ENCODE assay signal across 11 mouse cellular contexts in the genomic region with DNA sequence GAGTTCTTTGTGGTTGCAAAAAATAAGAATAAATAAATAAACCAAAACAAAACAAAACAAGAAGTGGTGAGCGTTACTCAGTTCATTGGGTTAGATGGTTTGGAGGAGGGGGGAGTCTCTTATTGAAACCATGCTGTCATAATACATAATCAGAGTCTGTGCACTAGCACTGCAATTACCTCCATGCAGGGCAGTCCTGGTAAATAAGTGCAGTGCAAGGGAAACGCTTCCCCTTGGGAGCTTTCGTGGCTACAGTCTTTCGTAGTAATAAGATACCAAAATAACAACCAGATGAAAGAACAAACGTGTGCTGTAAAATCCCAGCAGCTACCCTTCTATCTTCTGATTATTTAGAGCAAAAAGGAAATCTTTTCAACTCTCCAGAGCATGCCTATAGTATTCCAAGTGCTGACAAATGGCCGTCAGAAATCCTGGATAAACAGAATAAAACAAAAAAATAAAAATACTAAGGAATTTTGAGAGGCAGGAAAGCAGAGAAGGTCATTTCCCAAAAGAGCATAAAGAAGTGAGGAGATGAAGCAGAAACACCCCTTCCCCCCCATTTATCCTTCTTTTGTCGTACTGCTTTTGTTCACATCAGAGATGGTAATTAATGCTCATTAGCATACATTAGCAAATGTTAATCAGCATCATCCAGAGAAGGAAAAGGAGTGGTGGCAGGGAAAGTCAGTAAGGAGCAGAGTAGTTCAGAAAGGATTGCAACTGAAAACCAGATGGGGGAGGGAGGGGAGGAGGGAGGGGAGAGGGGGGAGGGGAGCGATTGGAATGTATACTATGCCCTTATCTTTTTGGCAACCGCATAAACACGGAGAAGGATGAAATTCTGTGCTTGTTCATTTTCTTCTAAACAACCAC. TPM values are rescaled to one million over a fixed set of nuclear protein-coding genes. Genes with fewer than 3 reads are reported as not detected.
A peak's percentile ranks its signal among the peaks of the same experiment; 100 is the strongest.
DNase-seq lines count a peak whose midpoint lies in the region; ATAC-seq and TF ChIP-seq lines count a peak whose summit lies in the region.
"Had no signal": no experiment of that assay in that cellular context is flagged by ENCODE, and none has a peak within 500 bp of the region (broad histone marks: within the 10 kb centered on the region; RNA-seq: fewer than 3 reads in every experiment).

No protein-coding gene starts in this region.

- peak; percentile 56 for DNase-seq in lung, embryonic 14.5 days
- no peak for DNase-seq in lung, adult 2 months
- peak; percentile 51 for DNase-seq in embryo, embryonic 11 days
- DNase-seq in hindbrain, embryonic 14.5 days (ENCODE audit: low spot score) = peak; percentile 51
- no peak for DNase-seq in layer of hippocampus, adult 9-11 months
- no peak for DNase-seq in right cerebral cortex, adult 18-20 months

- H3K4me2 ChIP-seq in lung, embryonic 14.5 days = no peak overlapping the region
- H3K4me2 ChIP-seq in hindbrain, embryonic 14.5 days (replicated peaks) = peak overlapping the region; percentile 39
- H3K4me2 ChIP-seq: intestine, embryonic 15.5 days had no signal

- H3K4me1 ChIP-seq in lung, embryonic 14.5 days (ENCODE audit: insufficient read depth) = 0 out of 2 replicates have a peak, but pooled peaks cover 2% of the 10 kb centered on the region
- no peaks in the 10 kb centered on the region for H3K4me1 ChIP-seq in lung, adult 2 months (ENCODE audit: control insufficient read depth, insufficient read depth, low read length)
- H3K4me1 ChIP-seq in hindbrain, embryonic 14.5 days (replicated peaks; ENCODE audit: control insufficient read depth, insufficient read depth, low read length) = peaks cover 11% of the 10 kb centered on the region; the same call in 1 of the 2 replicates
- no peaks in the 10 kb centered on the region for H3K4me1 ChIP-seq in olfactory bulb, adult 2 months (ENCODE audit: control insufficient read depth, insufficient read depth, low read length)
- H3K4me1 ChIP-seq: intestine, embryonic 15.5 days had no signal

- no peak for TF ChIP-seq POLR2A in lung, adult 2 months (IDR thresholded peaks at IDR 0.05; ENCODE audit: borderline replicate concordance, extremely low read depth, low read depth, low read length)
- TF ChIP-seq POLR2A in olfactory bulb, adult 2 months (IDR thresholded peaks at IDR 0.05; ENCODE audit: insufficient read depth, low read depth, low read length) = no peak

- no peak overlapping the region for H3K4me3 ChIP-seq in lung, embryonic 14.5 days (ENCODE audit: low read depth, low read length)
- no peak overlapping the region for H3K4me3 ChIP-seq in lung, adult 2 months (replicated peaks; ENCODE audit: extremely low read depth, low read depth, low read length)
- peak overlapping the region; percentile 24 for H3K4me3 ChIP-seq in hindbrain, embryonic 14.5 days (replicated peaks; ENCODE audit: low read length)
- H3K4me3 ChIP-seq in olfactory bulb, adult 2 months (ENCODE audit: insufficient read depth, low read depth, low read length) = no peak overlapping the region
- H3K4me3 ChIP-seq: intestine, embryonic 15.5 days had no signal

- no peak for TF ChIP-seq CTCF in lung, embryonic 14.5 days (IDR thresholded peaks at IDR 0.05; ENCODE audit: low read depth)
- no peak for TF ChIP-seq CTCF in lung, adult 2 months (IDR thresholded peaks at IDR 0.05; ENCODE audit: insufficient read depth, low read length)
- TF ChIP-seq CTCF in olfactory bulb, adult 2 months (IDR thresholded peaks at IDR 0.05; ENCODE audit: insufficient read depth, low read depth, low read length) = no peak

- H3K27me3 ChIP-seq in lung, embryonic 14.5 days (ENCODE audit: insufficient read depth, low read length) = no peaks in the 10 kb centered on the region
- no peaks in the 10 kb centered on the region for H3K27me3 ChIP-seq in hindbrain, embryonic 14.5 days (ENCODE audit: control insufficient read depth, insufficient read depth, low read length)
- H3K27me3 ChIP-seq: intestine, embryonic 15.5 days had no signal

- 17% methylated on average over 10 of the region's 10 CpGs for WGBS in lung, embryonic 14.5 days
- WGBS in lung, adult 2 months = 21% methylated on average over 10 of the region's 10 CpGs
- WGBS in hindbrain, embryonic 14.5 days = 7% methylated on average over 10 of the region's 10 CpGs
- WGBS in olfactory bulb, adult 2 months = 6% methylated on average over 10 of the region's 10 CpGs

- H3K36me3 ChIP-seq in lung, embryonic 14.5 days (ENCODE audit: insufficient read depth) = no peaks in the 10 kb centered on the region
- no peaks in the 10 kb centered on the region for H3K36me3 ChIP-seq in hindbrain, embryonic 14.5 days (replicated peaks; ENCODE audit: control insufficient read depth, insufficient read depth)
- H3K36me3 ChIP-seq: intestine, embryonic 15.5 days had no signal

- no peak overlapping the region for H3K9ac ChIP-seq in lung, embryonic 14.5 days
- peak overlapping the region; percentile 45 for H3K9ac ChIP-seq in hindbrain, embryonic 14.5 days
- H3K9ac ChIP-seq: intestine, embryonic 15.5 days had no signal

- peak; percentile 90 for ATAC-seq in lung, embryonic 14.5 days (ENCODE audit: insufficient read depth)
- ATAC-seq in hindbrain, embryonic 14.5 days (ENCODE audit: low FRiP score) = peak; percentile 91
- no peak for ATAC-seq in megakaryocyte progenitor cell, adult 5-6 weeks (replicated peaks; ENCODE audit: poor library complexity)
- ATAC-seq: intestine, embryonic 15.5 days had no signal

- peak overlapping the region; percentile 37 for H3K27ac ChIP-seq in lung, embryonic 14.5 days (ENCODE audit: low read depth)
- H3K27ac ChIP-seq in hindbrain, embryonic 14.5 days = peak overlapping the region; percentile 87
- H3K27ac ChIP-seq in olfactory bulb, adult 2 months (ENCODE audit: insufficient read depth, low read depth, low read length) = peak overlapping the region; percentile 92
- H3K27ac ChIP-seq: intestine, embryonic 15.5 days; macrophage had no signal

- no peaks in the 10 kb centered on the region for H3K9me3 ChIP-seq in lung, embryonic 14.5 days (ENCODE audit: low read depth, low read length)
- H3K9me3 ChIP-seq in hindbrain, embryonic 14.5 days (ENCODE audit: control insufficient read depth, low read length) = no peaks in the 10 kb centered on the region
- H3K9me3 ChIP-seq: intestine, embryonic 15.5 days had no signal

RNA-seq across cellular contexts. Expression of gene Tmc1, which starts 30.4 kb away (rescaled TPM):
- polyA plus RNA-seq in lung, embryonic 14.5 days (2014; fragmentation: Nextera tagmentation; extraction: Ambion mirVana) = 0.04 TPM in 1 of 2 replicates, not detected in the other
- 0.05 TPM in 1 of 2 replicates, not detected in the other for polyA plus RNA-seq in lung, adult 2 months (2012; rRNA removed)
- 0.08 and 0.11 TPM in 2 replicates for polyA plus RNA-seq in hindbrain, embryonic 14.5 days (2014; fragmentation: Nextera tagmentation; extraction: Ambion mirVana)
- not detected in 2 replicates for polyA plus RNA-seq in olfactory bulb, adult 2 months (2012; ENCODE audit: insufficient read depth, insufficient read length, low replicate concordance, missing spikeins)
- not detected in 2 replicates for total RNA-seq in megakaryocyte progenitor cell, adult 5-6 weeks (2015)
- 0.14 TPM in 1 of 2 replicates, not detected in the other for total RNA-seq in megakaryocyte progenitor cell, adult 5-6 weeks (2017)
- total RNA-seq: common myeloid progenitor, adult 5-6 weeks had no signal
- polyA plus RNA-seq: macrophage had no signal

Comparison
In these comparisons a context has a peak if more than half of its experiments do, and no peak if none do; other contexts are left out.
1. DNase-seq: peak in lung, embryonic 14.5 days (single experiment), embryo, embryonic 11 days (single experiment) and hindbrain, embryonic 14.5 days (single experiment); none in lung, adult 2 months (single experiment), layer of hippocampus, adult 9-11 months (single experiment) and right cerebral cortex, adult 18-20 months (single experiment).
2. H3K27ac ChIP-seq: peak in every context shown above with its lines; median percentile 92 in olfactory bulb, adult 2 months; 87 in hindbrain, embryonic 14.5 days; 37 in lung, embryonic 14.5 days.